Mouse (Mus musculus) embryo, embryonic 11 days (tissue): ENCODE measurements at regions not wholly inside any gene's neighbourhood (a gene's known extent, or its start where the extent isn't known, plus 50 kb on each side); places are given as distances from the start of the nearest gene placed in this dataset.
A peak's percentile ranks its signal among the peaks of the same experiment; 100 is the strongest.

Experiments
- DNase-seq: peaks from one replicate; pipeline ENCODE4 v3.0.0-alpha.2; 2015

DNA sequence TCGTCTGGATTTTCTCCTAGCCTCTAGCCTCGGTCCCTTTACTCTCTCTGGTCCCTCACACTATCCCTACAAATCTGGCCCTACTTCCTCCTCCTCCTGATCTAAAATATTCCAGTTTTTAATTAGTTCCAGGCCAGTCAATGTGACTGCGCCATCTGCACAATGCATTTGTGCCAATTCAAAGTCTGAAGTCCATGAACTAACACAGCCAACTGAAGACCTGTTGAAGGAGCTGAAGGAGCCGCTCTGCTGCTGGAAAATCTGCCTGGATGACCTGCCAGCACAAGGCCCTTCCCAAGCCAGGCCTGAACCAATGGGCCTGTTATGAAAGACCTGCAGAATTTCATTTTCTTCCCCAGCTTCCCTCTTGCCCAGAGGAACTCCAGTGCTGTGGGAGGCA, 197.9 kb upstream of the Mctp2 start:
- DNase-seq = no peak

DNA sequence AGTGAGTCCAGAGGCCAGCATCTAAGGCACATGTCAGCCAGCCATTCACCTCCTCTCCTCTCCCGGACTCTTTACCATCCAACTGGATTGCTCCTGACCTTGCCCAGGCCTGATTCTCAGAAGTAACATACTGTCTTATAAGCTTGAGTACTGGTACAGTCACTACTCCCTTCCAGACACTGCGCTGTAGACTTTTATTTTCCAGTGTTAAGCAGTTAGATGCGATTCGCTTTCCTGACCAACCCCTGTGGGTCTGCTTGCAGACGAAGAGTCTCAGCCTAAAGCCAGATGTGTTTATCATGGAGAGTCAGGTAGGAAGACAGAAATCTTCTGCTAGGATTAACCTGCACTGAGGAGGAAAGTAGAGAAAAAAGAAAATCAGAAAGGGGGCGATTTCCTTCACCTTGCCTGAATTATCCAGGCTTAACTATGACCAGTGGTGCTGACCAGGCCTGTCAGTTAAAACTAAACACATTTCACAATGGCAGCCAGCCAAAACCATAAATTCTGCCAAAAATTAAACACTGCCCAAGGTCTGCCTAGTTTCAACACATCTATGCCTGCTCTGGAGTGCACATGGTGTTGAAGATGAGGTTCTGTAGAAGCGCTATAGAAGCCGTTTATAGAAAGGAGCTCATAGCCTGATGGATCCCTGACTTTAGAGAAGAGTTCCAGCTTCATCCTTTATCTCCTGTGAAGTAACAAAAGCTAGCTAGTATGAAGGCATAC, 199.5 kb upstream of the Mctp2 start:
- peak; percentile 31 for DNase-seq

DNA sequence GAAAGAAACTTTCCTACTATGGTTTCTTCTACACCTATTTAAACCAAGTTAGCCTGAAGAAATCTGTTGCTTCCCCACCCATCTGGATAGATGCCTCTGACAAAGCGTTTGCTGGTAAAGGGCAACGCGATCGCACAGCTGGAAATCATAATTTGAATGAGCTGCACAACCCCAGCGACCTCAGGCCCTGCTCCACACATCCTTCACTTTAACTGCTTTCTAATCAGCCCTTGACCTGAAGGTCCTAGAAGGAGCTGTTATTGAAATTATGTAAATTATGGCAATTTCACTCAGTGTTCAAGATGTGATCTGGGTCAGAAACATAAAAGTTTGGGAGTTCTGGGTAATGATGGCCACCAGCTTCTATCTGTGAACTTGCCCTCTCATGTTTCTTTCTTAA, 201.5 kb upstream of the Mctp2 start:
- peak; percentile 63 for DNase-seq

DNA sequence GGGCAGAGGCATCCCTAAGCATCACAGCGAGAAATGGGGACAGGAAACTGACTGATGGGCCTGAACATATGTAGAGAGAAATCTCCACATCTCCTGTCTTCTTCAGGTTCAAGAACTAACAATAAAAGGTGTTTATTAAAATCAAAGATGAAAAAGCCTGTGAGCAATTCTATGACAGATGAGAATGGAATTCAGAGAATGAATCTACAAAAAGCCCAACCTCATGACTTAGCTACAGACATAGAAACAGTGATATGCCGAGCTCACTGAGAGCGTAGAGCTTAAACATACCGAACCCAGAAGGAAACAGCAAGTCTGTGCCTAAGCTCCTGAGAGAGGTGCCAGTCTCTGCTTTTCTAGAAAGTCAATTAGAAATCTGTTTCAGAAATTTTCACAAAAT, 203.7 kb upstream of the Mctp2 start:
- no peak for DNase-seq

DNA sequence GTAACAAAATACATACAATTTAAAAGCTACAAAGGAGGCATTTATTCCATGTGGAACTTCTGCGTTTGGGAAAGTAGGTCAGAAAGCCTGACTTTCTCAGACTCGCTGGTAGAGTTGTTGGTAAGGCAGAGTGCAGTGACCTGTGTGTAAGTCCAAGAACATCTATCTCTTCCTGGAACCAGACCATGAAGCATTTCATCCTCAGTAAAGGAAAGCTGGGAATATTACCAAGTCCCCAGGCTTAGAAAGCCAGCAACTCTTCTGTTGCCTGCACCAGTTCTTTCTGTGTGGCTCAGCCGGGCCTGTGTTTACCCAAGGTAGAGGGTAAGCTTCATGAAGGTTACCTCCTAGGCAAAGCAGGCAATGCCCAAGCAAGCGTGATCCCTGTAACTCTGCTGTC, 207.0 kb upstream of the Mctp2 start:
- no peak for DNase-seq

DNA sequence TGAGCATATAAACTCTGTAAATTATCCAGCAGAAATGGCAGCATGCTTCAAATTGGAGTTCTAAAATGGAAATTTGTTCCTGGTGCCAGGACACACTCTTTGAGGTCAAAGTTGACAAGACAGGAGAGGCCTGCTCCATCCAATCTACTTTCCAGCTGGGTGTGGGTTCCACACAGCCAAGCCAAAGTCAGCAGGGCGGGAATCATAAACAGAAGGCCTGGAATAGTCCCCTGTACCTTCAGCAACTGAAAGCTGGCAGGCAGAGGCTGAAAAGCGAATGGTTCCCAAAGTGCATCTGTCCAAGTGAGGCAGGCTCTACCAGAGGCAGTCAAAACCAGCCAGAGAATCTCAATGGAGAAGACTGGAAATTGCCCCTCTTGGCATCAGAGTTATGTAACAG, 208.4 kb upstream of the Mctp2 start:
- DNase-seq = no peak

DNA sequence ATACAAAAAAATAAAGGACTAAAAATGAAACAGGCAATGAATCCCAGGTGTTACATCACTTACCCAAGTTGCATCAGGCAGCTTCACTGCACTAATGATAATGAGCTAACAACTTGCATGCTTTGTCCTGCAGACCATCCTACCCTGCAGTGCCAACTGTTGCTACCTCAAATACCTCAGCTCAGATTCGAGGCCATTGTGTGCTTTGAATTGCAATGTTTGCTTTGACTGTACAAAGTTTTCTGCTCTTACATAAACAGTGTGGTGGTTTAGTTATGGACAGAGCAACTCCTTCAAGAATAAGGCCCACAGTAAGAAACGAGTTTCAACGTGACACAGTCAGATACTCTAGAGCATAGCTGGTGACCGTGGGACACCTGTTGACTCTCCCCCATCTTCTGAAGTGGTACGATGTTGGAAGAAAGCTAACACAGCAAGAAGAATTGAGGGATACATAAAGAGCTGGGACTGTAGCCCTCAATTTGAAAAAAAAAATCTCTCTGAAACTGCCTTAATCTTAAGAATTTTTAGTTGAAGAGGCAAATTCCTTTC, 212.1 kb upstream of the Mctp2 start:
- DNase-seq = no peak

DNA sequence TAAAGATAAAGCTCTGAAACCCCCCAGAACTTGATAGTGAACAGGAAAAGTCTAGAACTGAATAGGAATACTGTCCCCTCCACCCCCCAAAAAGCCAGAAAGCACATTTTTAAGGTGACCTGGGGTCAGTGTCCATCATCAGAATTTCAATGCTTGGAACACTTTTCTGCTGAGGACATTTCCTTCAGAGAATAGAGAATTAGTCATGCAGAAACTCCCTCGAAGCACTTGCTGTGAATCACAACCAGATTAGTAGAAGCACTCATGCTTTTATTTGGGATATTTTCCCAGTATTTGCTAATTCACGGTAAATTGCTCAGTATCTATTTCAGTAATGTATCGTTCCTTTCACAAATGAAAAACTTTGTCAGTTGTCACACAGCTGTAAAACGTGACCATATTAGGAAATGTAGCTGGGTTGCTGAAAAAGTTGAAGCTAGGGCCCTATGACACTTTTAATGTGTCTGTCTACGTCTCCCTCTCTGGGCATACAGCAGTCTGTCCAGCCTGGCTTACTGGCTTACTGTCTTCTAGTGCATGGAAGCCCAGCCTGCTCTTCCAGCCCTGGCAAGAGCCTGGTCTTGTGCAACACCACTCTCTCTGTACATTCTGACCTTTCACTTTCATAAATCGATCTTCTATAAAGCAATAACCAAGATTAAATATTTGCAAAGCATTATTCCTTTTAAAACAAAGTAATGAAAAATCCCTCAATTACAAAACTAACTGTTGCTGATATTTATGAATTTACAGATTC, 213.1 kb upstream of the Mctp2 start:
- DNase-seq = peak; percentile 55

DNA sequence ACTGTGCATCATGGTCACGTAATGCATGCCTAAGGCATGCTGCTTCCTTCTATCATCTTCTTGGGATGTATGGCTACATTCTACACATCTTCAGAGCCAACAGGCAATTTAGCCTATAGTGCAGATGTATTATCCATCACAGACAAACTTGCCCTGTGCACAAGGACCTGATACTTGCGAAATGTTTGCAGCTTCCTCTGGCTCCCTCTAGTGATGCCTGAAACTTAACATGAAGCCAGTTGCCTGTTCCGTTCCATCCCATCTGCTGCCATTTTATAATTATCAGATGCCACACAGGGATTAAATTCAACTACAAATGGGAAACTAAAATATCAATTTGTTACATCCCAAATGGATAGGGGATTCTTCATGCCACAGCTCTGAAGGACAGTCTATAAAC, 222.5 kb upstream of the Mctp2 start:
- DNase-seq = peak; percentile 41

DNA sequence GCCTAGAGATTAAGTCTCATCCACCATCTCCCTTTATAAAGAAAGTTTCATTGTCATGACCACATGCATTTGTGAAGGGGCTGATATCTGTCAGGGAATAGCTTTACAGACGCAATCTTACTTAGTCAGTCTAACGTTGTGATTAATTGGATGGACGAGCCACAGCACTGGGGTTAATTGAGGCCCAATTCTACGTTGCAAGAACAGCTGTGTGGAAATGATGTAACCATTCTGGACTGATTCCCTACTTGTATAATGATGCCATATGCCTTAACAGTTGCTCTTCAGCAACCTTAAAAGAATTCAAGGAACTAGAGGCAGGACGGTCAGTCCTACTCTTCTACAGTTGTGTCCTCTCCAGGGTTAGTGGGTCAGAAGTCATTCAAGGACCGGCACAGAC, 231.9 kb upstream of the Mctp2 start:
- no peak for DNase-seq

DNA sequence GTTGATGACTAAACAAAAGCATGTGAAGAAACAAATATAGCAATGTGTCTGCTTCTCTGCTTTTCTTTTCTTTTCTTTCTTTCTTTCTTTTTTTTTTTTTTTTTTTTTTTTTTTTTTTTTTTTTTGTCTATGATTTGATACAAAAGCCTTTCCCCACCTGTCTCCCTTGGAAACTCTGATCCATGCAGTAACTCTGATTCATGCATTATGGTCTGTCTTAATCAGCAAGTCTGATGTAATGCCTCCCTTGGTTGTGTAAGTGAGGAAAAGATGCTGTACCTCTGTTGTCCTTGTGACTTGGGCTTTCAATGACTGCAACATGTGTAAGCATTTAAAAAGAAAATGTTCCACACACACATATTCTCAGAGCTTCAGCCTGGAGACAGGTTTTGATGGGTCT, 233.5 kb upstream of the Mctp2 start:
- DNase-seq = no peak

DNA sequence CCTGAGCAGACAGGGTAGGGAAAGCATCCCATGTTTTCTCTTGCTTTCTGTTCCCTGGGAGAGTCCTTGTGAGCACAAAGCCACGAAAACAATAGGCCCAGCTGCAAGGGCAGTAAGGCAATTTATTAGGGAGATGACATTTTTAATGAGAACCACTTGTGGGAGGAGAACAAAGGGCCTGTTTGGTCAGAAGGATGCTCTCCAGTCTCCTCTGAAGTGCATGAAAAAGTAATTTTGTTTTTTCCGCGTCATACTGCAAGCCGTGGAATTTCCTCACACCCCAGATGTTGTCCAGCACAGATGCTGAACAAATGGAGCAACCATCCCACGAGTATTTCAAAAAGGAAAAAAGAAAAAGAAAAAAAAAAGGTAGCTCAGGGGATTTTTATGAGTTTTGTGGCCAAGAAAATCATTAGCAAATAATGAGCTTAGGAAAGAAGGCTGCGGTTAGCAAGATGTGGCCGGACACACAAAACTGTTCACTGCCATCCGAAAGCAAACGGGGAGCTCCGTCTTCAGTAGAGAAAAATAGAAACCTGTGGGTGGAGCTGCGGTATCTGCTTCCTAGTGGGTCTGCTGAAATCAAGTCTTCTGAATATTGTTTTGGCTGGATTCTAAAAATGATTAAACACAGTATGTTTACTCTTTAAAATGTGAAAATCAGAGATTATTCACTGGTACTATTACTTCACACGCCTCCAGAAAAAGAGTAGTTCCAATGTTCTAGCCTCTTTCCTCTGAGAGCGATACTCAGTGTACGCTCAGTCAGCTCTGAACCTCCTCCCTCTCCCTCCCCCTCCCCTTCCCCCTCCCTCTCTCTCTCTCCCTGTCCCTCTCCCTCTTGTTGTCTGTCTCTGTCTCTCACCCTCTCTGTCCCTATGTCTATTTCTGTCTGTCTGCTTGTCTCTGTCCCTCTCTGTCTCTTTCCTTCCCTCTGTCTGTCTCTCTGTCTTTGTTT, 235.4 kb upstream of the Mctp2 start:
- DNase-seq = peak; percentile 71

DNA sequence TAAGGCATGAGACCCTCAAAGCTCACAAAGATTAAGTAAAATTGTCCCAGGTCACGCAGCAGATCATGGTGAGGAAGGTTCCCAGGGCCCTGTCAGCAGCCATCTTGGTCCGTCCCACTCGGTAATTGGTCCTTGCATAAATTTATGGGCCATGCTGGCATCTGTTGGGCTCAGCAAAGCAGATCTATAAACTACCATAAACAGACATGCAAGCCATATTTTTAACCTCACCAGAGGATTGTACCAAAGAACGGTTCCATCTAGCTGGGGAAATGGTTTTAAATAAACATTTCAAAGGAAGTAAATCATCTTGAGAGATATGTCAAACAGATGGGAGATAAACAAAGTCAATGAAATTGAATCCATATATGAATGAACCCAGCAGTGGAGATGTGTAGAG, 237.1 kb upstream of the Mctp2 start:
- no peak for DNase-seq

DNA sequence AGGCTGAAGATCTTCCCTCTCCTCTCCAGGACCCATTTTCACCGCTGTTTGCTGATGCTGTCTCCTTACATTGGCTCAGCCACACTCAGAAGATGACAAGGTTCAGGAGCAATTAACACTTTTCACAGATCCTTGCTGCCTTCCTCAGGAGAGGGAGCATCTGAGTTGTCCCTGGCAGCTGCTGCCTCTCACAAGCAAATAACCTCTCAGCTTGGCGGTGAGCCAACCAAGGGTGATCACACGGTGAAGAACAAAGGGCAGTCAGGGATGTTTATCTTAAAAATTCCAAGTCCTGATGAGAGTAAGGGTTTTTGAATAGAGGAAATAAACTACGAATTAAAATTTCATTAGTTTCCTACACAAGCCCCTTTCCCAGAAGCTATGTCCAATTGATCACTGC, 237.5 kb upstream of the Mctp2 start:
- peak; percentile 46 for DNase-seq

DNA sequence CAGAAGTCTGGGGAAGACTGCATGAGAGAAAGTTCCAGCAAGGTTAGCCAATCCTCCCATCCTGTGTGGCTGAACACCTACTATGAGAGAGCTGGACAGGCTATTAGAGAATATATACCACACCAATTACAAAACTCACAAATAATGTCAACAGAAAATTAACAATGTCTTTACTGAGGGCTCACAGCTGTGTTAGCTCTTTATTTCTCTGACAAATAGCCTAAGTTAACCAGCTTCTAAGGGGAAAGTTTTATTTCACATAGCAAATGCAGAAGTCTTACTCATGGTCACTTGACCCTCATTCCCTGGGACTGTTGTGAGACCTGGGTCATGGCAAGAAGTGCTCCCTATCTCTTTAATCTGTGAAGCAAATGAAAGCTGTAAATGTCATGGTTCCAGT, 261.0 kb upstream of the Mctp2 start:
- DNase-seq = no peak

DNA sequence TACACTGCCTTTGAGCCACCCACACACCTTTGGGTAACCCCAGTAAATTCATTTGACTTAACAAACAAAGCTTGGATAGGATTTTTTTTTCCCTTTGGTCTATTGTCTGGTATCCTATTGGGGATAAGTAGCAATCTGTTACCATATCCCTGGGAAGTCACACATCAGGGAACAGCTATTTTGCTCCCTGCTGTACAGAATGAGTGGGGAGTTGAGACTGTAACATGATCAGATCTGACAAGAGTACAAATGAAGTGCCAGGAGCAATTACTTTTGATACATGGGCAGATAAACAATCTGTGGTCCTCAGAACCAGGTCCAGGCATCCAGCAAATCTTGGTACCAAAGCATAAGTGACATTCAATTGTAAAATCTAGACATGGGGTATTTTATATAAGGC, 262.8 kb upstream of the Mctp2 start:
- DNase-seq = no peak

DNA sequence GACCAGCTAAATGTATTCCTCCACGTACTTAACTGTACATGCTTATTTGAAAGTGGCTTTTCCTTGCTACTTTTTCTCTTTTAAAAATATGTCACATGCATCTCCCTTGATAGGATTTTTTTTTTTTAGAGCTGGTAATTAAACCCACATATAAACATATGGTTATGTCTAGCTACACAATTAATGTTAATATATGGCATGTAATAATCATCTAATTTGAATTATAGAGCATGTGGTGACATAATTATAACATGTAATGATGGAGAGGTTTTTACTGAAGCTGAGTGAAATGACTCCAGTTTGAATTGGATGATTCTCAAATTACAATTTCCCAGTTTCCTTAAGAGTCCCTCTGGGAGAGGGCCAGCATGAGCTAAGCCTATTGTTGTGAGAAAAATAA, 267.9 kb upstream of the Mctp2 start:
- DNase-seq = no peak

DNA sequence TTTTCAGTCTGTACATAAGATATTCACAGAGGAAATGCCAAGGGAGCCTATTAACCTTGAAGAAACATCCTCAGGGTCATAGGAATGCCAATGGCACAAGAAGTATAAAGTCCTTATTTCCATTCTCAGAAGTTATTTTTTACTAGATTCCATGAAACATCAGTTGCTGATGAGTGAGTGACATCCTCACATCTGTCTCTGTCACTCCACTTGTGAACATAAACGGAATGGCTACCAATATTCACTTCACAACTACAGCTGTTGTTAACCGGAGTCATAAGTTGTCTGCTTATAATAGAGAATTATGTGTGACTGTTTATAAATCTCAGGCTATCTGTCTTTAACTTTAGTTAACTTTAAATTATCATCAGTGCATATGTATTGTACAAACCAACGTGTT, 278.0 kb upstream of the Mctp2 start:
- DNase-seq = no peak

DNA sequence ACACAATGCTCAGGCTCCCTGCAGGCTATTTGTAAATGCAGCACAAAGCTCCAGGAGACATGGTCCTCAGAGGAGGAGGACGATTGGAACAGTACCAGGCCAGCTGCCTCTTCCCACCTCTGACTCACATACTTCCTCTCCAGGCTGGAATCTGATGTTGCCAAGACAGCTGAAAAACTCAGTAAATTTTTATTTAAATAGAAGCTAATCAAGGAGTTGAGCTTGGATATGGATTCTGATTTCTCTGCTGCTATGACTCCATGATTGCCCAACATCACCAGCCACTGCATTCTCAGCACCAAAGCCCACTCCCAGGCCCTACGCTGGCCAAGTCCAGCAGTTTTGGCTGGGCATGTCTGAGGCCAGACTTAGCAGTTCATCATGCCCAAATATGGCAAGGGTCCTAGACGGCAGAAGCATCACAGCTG, 282.8 kb upstream of the Mctp2 start:
- no peak for DNase-seq

DNA sequence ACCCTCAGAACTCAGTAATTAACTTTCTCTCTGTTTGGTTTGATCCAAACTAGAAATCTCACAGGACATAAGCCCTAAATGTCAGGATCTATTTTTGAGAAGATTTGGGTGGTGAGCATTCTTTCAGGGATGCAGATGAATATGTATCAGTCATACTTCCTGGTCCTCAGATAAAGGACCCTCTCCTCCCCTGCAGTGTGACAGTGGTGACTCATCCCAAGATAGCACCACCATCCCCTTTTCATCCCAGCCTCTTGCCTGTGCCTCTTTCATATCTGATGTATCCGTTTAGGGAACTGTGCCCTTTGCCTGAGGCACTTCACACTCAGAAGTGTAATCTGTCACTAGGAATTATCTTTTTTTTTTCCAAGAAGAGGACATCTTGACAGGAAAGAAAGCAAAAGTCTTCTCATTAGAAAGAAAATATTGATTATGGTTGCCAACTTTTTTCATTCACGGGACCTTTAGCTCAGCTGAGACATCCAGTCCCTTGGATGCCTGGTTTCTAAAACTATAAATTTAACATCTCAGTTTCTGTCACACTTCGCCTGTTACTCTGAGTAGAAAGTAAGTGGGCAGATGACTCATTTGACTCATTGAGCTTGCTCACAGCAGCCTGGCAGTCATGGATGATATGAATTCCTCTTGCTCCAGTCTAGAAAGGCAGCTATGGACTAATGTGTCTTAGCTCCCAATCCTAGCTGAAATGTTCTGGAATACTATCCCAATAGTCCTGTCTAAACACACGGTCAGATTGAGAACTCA, 284.1 kb upstream of the Mctp2 start:
- no peak for DNase-seq

DNA sequence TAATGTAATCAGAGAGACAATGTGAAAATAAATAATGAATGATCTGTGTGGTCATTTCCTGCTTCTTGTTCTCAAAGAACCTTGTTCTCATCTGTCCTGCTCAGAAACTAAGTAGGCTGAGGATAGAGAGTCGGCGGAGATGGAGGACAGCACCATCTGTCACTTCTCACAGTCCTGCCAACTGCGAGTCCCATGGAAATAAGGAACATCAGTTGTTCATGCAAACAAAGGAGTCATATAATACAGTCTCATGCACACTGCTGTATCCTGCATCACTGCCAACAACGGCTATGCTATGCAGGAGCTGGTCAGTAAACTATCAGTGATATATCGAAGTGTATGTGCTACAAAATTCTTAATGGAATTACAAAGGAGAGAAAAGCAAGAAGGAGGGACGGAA, 285.7 kb upstream of the Mctp2 start:
- DNase-seq = no peak

DNA sequence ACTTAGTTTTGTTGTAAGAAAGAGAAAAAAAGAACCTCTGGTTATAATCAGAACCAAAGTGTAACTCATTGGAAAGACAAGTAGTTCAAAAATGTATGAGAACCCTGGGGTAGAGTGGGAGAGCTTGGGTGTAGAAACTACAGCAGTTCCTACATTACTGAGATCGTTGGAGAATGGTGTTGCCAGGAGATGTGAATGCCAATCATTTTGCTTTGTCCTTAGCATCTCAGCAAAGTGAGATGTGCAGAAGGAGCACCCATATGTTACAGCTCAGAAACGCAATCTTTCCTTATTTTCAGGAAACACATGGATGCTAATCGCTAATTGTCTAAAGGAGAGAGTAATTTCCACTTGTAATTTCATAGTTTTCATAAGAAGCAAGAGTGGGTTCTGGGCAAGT, 286.2 kb upstream of the Mctp2 start:
- DNase-seq = no peak

DNA sequence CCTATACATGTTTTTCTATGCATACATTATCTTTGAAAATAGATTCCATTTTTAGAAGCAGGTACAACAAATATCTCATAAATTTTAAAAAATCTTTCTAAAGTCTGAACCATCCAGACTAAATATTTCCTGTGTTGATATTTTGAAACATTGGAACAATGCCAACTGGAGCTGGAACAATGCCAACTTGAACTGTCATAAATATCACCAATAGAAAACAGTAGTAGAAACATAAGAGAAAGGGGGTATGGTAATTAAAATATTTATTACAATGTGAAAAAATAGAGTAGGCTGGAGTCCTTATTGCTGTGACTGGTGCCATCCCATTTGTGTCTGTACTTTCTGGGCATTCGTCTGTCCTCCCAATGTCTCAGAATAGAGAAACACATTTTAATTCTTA, 286.9 kb upstream of the Mctp2 start:
- DNase-seq = no peak
